Mouse (Mus musculus) brown adipose tissue, adult 24 weeks (tissue): Measurements from ENCODE around the gene Afap1. TPM values are rescaled to one million over a fixed set of nuclear protein-coding genes. Genes with fewer than 3 reads are reported as not detected.

ENCODE experiments used
- H3K27ac ChIP-seq: fragments of 200-500 bp; replicated peaks from 2 replicates; pipeline ENCODE4 v1.5.1; 2012; ENCODE audit warnings: low read depth, mild to moderate bottlenecking, low read length
- H3K4me1 ChIP-seq: fragments of 200-500 bp; 2 replicates; pipeline ENCODE4 v1.6.1; 2012; ENCODE audit warnings: low read length, mixed read lengths; ENCODE audit not compliant: control insufficient read depth, insufficient read depth, insufficient read length
- H3K4me3 ChIP-seq: fragments of 200-500 bp; 2 replicates; pipeline ENCODE4 v1.5.1; 2012; ENCODE audit warnings: low read depth, mild to moderate bottlenecking, low read length, moderate library complexity; ENCODE audit not compliant: insufficient read depth
- polyA plus RNA-seq: library from polyadenylated mRNA; stranded (reverse); fragments of >200 nt; gene quantifications from 2 replicates; pipeline ENCODE4 v1.2.4, GENCODE M21; 2012; ENCODE audit not compliant: missing spikeins, insufficient read depth, insufficient read length

Gene Afap1
- polyA plus RNA-seq, 1 experiment = 19.0 TPM

GRCm38 (mm10) chr5:36003797-36004196 is 110.7 kb downstream of the Afap1 start:
- no peaks in the 10 kb centered on the region for H3K4me1 ChIP-seq
- no peak overlapping the region for H3K4me3 ChIP-seq
- H3K27ac ChIP-seq = no peak overlapping the region

- Histone ChIP-seq H3K27ac (no peak overlapping the region), H3K4me3 (no peak overlapping the region), H3K4me1 (no peaks in the 10 kb centered on the region)
Observed at GRCm38 (mm10) chr5:36006106-36006505, 113.0 kb downstream of the Afap1 start.

- Histone ChIP-seq H3K4me1 (no peaks in the 10 kb centered on the region), H3K27ac (no peak overlapping the region), H3K4me3 (no peak overlapping the region)
Observed at GRCm38 (mm10) chr5:36006586-36006985, 113.5 kb downstream of the Afap1 start.

GRCm38 (mm10) chr5:36007649-36008048 is 114.5 kb downstream of the Afap1 start:
- Histone ChIP-seq H3K4me3 (no peak overlapping the region), H3K27ac (no peak overlapping the region), H3K4me1 (no peaks in the 10 kb centered on the region)

- Histone ChIP-seq H3K4me1 (no peaks in the 10 kb centered on the region), H3K27ac (no peak overlapping the region), H3K4me3 (no peak overlapping the region)
Observed at GRCm38 (mm10) chr5:36009405-36009804, 116.3 kb downstream of the Afap1 start.

- Histone ChIP-seq H3K27ac (no peak overlapping the region), H3K4me3 (no peak overlapping the region), H3K4me1 (no peaks in the 10 kb centered on the region)
Observed at GRCm38 (mm10) chr5:36018366-36018765, 125.2 kb downstream of the Afap1 start.

GRCm38 (mm10) chr5:36021091-36021490 is 128.0 kb downstream of the Afap1 start:
- no peak overlapping the region for H3K4me3 ChIP-seq
- no peak overlapping the region for H3K27ac ChIP-seq
- H3K4me1 ChIP-seq = no peaks in the 10 kb centered on the region

- no peaks in the 10 kb centered on the region for H3K4me1 ChIP-seq
- no peak overlapping the region for H3K27ac ChIP-seq
- no peak overlapping the region for H3K4me3 ChIP-seq
Observed at GRCm38 (mm10) chr5:36022361-36022760, 129.2 kb downstream of the Afap1 start.

- Histone ChIP-seq H3K4me3 (no peak overlapping the region), H3K27ac (no peak overlapping the region), H3K4me1 (no peaks in the 10 kb centered on the region)
Observed at GRCm38 (mm10) chr5:36024003-36024685, 131.0 kb downstream of the Afap1 start.

- Histone ChIP-seq H3K4me3 (no peak overlapping the region), H3K4me1 (no peaks in the 10 kb centered on the region), H3K27ac (no peak overlapping the region)
Observed at GRCm38 (mm10) chr5:36025076-36025475, 132.0 kb downstream of the Afap1 start.

- Histone ChIP-seq H3K4me1 (no peaks in the 10 kb centered on the region), H3K4me3 (no peak overlapping the region), H3K27ac (no peak overlapping the region)
Observed at GRCm38 (mm10) chr5:36033531-36034426, 140.7 kb downstream of the Afap1 start.

- H3K27ac ChIP-seq = no peak overlapping the region
- H3K4me3 ChIP-seq = no peak overlapping the region
- H3K4me1 ChIP-seq = no peaks in the 10 kb centered on the region
Observed at GRCm38 (mm10) chr5:36039596-36039995, 146.5 kb downstream of the Afap1 start.

GRCm38 (mm10) chr5:36040398-36041235 is 147.5 kb downstream of the Afap1 start:
- Histone ChIP-seq H3K4me3 (no peak overlapping the region), H3K27ac (no peak overlapping the region), H3K4me1 (no peaks in the 10 kb centered on the region)

- Histone ChIP-seq H3K4me1 (no peaks in the 10 kb centered on the region), H3K27ac (no peak overlapping the region), H3K4me3 (no peak overlapping the region)
Observed at GRCm38 (mm10) chr5:36041236-36041562, 148.1 kb downstream of the Afap1 start.

- H3K4me1 ChIP-seq = no peaks in the 10 kb centered on the region
- no peak overlapping the region for H3K4me3 ChIP-seq
- no peak overlapping the region for H3K27ac ChIP-seq
Observed at GRCm38 (mm10) chr5:36041756-36042155, 148.6 kb downstream of the Afap1 start.
